Mouse (Mus musculus) lung, adult 2 months (tissue): ENCODE results near the gene Dlec1.

ENCODE experiments used
- CTCF ChIP-seq: fragments of 200-500 bp; IDR thresholded peaks from 2 replicates; pipeline ENCODE4 v1.5.1; 2011; ENCODE audit warnings: mild to moderate bottlenecking, low read length, control low read depth; ENCODE audit not compliant: insufficient read depth
- POLR2A ChIP-seq: fragments of 200-500 bp; IDR thresholded peaks from 2 replicates; pipeline ENCODE4 v1.6.1; 2011; ENCODE audit warnings: low read depth, mild to moderate bottlenecking, control low read depth, low read length, borderline replicate concordance; ENCODE audit errors: extremely low read depth

GRCm38 (mm10) chr9:119107566-119107965 is 5.3 kb downstream of the Dlec1 start:
- TF ChIP-seq POLR2A (no peak), CTCF (peak; percentile 29; the same call in 1 of the 2 replicates)
